Mouse (Mus musculus): Measurements from ENCODE around the gene Fmo3.

GRCm38 (mm10) chr1:162957422-162957821 is 26.9 kb downstream of the Fmo3 start:
- no peak for TF ChIP-seq CTCF (IDR thresholded peaks at IDR 0.05; ENCODE audit: low read depth)
- no peak for TF ChIP-seq EP300 (IDR thresholded peaks at IDR 0.05; ENCODE audit: low read depth)

Measured in heart, postnatal 0 days (tissue).